Mouse (Mus musculus) right cerebral cortex, postnatal 25 days (tissue): ENCODE results near the gene Tlr5.

Source experiments
- DNase-seq: peaks from one replicate; pipeline ENCODE4 v3.0.0; 2022

Tlr5 gene

DNA sequence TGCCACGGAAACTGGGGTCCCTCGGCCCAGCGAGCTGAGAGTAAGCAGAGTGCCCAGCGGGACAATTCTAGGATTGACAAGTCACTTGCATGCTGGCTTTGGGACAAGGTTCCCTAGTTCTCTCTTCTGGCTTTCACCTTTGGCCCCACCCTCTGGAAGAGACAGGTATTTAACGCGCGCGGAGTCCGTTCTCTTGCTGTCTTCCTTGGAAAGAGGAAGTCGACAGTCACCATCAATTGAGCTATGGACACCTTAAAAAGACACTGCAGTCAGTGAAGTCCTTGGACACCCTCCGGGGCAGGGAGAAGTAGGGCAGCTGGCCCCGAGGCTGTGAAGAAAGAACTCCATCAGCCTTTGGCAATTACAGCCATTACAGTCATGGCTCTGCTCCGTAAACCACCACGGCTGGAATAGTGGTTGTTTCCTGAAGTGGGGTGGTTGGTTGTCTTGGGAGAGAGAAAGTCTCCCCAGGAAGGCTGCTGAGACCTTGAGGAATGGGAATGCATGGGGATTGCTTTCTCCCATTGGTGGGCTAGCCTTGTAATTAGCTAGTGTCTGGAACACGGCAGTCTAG is 546 bp downstream of the Tlr5 start:
- DNase-seq: no peak

DNA sequence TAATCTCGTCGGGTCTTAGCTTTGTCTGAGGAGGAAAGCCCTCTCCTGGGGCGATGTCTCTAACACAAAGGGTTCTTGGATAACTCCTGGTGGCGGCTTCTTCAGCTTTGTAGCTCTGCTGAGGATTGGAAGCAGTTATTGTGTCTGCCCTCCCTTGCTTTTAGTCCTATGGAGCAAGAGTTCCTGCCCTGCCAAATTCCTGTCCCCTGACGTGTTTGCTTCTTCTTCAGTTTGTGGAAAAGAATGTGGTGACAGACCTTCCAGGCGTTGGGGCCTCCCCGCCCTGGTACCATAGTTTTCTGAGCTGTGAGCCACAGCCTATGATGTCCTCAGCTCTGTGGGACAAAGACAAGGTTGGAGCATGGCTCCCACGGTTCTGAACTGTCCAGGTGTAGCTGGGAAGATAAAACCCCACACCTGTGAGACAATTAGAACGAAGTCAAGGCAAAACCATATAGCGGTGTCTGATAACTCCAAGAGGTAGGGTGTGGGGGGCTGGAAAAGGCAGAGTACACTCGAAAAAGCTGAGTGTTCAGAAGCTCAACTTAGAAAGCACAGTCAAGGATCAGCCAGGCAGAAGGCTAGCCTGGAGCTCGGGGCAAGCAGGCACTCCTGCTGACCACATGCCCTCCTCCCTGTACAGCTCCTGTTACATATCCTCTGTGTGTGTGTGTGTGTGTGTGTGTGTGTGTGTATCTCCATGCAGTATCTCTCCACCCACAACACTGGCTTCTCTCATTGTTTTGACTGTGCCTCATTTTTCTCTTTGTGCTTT is 1.8 kb downstream of the Tlr5 start:
- no peak for DNase-seq

- DNase-seq: no peak
Observed at GRCm38 (mm10) chr1:182957001-182957757, 2.6 kb downstream of the Tlr5 start.

GRCm38 (mm10) chr1:182957826-182958544 is 3.4 kb downstream of the Tlr5 start:
- DNase-seq: no peak

DNA sequence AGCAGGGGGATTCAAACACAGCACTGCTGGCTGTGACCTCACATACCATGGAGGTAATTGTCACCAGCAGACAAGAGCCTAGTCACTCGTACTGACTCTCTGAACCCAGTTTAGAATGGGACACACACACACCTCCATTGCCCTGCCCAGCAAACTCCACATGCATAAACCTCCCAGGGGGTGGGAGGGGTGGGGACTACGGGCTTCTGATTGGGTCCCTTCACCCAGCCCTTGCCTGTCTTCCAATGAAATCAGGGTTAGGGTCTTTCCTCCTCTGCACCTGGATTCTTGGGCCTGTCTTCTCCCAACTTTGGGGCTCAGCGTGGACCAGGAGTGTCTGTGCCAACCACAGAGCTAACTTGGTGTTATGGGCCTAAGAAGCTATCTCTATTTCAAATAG is 4.2 kb downstream of the Tlr5 start:
- DNase-seq: no peak

GRCm38 (mm10) chr1:182959251-182959691 is 4.7 kb downstream of the Tlr5 start:
- no peak for DNase-seq

DNA sequence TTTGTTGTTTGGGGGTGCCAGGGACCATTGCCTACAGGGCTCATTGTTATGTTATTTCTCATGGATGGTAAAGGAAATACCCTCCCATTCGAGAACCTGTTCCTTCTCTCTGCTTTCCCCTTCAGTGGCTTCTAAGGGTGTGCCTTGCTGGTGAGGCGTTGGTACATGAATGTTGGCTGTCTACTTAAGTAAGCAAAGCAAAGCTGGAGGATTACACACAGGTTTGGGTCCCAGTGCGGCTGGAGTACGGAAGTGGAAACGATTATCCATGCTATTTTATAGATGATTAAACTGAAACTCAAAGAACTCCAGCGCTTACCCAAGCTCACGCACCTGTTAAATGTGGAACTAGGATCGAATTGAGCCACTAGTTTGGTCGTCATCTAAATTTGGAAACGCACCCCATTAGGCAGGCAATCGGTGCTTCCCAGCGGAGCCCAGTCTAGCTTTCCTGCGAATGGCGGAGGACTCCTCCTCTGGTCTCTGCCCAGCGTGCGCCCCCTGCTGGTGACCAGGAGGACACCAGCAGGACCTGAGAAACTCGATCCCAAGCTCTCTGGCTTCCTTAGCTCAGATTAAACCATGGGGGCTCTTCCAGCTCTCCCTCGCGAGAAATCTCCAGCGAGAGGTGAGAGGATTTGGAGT is 5.3 kb downstream of the Tlr5 start:
- peak; percentile 80 for DNase-seq

DNA sequence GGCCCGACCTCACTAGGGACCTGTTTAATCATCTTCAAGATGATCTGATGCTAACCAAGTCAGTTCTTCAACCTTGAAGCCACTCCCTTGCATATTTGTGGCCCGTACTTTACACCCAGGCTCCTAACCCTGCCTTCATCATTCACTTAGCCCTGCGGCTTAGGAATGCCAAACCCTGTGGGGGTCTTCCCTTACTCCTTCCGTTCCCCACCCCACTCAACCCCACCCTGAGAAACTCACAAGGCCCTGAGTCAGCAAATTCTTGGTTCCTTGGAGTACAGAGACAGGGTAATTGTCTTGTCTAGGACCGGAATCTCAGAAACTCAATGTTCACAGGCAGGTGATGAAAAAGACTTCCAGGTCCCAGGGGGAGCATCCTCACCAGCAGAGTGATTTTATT is 6.5 kb downstream of the Tlr5 start:
- no peak for DNase-seq

DNA sequence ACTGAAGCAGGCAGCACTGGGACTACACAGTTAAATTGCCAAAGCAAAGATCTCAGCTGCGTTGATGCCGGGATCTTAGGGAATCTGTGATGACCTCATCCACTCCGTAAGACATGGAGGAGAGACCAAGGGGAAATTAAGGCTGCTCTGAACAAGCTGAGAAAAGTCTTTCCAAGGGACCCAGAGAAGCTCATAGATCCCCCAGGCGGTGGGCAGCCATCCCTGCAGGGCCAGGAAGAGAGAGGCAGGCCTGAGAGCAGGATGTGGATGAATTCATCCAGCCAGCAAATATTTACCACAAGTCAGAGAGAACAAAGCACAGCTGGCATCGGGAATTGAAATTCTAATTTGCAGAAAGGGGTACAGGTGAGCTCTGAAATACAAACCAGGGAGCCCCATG is 8.7 kb downstream of the Tlr5 start:
- no peak for DNase-seq

GRCm38 (mm10) chr1:182964855-182965466 is 10.4 kb downstream of the Tlr5 start:
- DNase-seq: no peak

- DNase-seq: no peak
Observed at GRCm38 (mm10) chr1:182968732-182969131, 14.1 kb downstream of the Tlr5 start.

GRCm38 (mm10) chr1:182972240-182972639 is 17.7 kb downstream of the Tlr5 start:
- DNase-seq: no peak

- DNase-seq: no peak
Observed at GRCm38 (mm10) chr1:182974826-182975225, 20.2 kb downstream of the Tlr5 start.

DNA sequence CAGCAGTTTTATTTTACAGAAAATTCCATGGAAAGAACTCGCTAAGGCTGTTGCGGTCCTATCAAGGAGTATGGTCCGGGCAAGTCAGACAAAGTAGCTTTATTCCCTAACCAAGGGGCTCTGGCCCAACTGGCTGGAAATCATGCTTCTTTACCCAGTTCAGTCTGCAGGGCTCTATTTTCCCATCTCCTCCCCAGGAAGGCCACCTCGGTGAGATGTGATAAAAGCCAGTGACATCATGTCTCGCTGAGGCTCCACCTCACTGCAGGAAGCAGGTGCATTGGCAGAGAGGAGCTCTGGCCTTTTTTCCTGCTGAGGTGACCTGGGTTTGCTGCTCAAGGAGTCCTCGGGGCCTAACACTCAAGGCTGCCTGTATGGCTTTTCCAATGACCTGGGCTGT is 26.1 kb downstream of the Tlr5 start:
- no peak for DNase-seq

GRCm38 (mm10) chr1:182982995-182983394 is 28.4 kb downstream of the Tlr5 start:
- DNase-seq: peak; percentile 71

DNA sequence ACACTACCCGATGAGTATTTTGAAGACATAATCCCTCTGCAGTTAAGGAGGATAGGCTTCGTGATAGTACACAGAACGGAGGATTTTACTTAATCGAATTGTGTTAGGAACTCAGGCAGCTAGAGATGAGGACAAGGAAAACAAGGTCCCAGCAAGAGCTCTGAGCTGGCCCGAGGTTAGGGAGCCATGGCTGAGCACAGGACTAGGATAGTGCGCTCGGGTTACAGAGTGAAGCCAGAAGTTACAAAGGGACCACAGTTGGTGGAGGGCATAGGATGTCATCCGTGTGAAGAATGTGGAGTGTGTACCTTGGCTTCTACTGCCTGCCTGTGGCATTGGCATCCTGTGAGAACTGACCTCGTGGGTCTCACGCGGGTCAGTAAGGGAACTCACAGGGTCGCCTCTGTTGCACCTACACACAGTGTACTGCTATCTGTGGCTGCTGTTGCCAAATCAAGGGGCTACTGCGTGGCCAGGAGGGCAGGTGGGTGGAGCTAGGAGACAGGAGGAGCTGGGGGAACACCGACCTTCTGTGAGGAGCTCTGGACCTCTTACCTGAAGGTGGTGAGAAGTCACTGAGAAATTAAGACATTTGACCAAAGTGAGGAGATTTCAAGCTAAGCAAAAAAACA is 29.0 kb downstream of the Tlr5 start:
- no peak for DNase-seq

DNA sequence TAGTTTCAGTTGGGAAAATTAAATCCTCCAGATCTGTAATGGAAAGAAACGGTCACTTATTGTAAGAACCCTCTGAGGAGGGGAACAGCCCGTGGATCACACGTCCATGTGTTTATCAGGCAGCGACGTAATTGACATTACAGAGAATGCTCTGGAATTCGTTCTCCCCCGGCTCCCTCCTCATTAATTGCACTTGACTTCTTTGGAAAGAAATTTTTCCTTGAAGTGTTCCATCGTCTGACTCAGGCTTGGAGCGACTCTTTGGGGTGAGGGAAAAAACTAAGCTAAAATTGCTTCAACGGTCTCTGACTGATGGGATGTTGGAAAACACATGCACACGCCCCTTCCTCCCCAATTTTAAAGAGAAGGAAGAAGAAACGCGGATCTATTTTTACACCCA is 31.7 kb downstream of the Tlr5 start:
- DNase-seq: no peak

DNA sequence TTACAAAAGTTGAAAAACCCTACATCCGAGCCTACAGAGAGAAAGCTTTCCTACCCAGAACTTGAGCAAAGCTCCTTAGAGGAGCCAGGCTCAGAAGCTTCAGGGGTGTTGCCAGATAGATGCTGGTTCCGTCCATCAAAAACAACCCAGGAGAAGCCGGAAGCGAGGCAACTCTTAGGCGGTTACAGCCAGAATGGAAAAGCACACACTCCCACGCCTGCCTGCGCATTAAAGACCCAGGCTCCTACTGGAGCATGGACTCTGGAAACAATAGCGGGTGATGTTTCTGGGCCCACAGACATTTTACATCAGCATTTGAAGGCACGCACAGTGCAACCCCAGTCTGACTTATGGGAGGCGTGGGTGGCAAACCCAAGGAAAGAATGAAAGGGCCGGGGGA is 32.2 kb downstream of the Tlr5 start:
- DNase-seq: no peak

DNA sequence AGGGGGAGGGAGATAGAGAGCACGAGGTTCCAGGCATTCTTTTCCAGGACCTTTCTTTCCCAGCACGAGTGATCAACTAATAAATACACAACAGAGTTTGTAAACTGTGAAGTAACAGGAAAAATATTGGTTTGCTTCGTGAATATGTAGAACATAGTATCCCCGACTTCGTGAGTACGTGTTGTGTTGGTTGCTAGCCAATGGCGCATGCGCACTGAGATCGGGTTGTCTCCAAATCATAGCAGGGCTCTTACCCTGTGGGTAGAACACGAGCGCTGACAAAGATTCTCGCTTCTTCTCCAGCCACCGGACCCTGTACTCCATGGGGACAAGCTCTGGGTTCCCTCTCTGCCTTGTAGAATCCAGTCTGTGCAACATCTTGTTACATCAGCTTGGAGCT is 33.2 kb downstream of the Tlr5 start:
- no peak for DNase-seq

GRCm38 (mm10) chr1:182988646-182989045 is 34.1 kb downstream of the Tlr5 start:
- DNase-seq: no peak

GRCm38 (mm10) chr1:182990092-182990762 is 35.6 kb downstream of the Tlr5 start:
- DNase-seq: no peak
